Mouse (Mus musculus) midbrain, embryonic 10.5 days (tissue): Measurements from ENCODE around the gene Hsd11b2. TPM values are rescaled to one million over a fixed set of nuclear protein-coding genes. Genes with fewer than 3 reads are reported as not detected.

ENCODE experiments used
- DNase-seq: peaks from one replicate; pipeline ENCODE4 v3.0.0-alpha.2; 2017; ENCODE audit warnings: low spot score
- H3K27ac ChIP-seq: fragments of 300-500 bp; sonication (generic); replicated peaks from 2 replicates; pipeline ENCODE4 v1.5.1; 2016; ENCODE audit warnings: mild to moderate bottlenecking
- H3K27me3 ChIP-seq: fragments of 300-500 bp; sonication (generic); 2 replicates; pipeline ENCODE4 v1.6.1; 2016; ENCODE audit warnings: low read depth, mild to moderate bottlenecking; ENCODE audit not compliant: poor library complexity, severe bottlenecking
- H3K36me3 ChIP-seq: fragments of 300-500 bp; sonication (generic); 2 replicates; pipeline ENCODE4 v1.6.1; 2016; ENCODE audit warnings: mild to moderate bottlenecking, moderate library complexity
- H3K4me1 ChIP-seq: fragments of 300-500 bp; sonication (generic); 2 replicates; pipeline ENCODE4 v1.6.1; 2016
- H3K4me3 ChIP-seq: fragments of 300-500 bp; sonication (generic); 2 replicates; pipeline ENCODE4 v1.5.1; 2016; ENCODE audit warnings: mild to moderate bottlenecking, moderate library complexity
- H3K9me3 ChIP-seq: fragments of 300-500 bp; sonication (generic); replicated peaks from 2 replicates; pipeline ENCODE4 v1.6.1; 2016; ENCODE audit warnings: mild to moderate bottlenecking
- WGBS: fragments of 180-500 bp; shearing (Covaris S2); methylation state at CpG from one replicate; pipeline ENCODE4 v1.1.7; 2016; 5-methylcytosine and 5-hydroxymethylcytosine counted together
- polyA plus RNA-seq: library from polyadenylated mRNA; unstranded; fragments of >200 nt; fragmentation: Nextera tagmentation; extraction: Ambion mirVana; gene quantifications from 2 replicates; pipeline ENCODE4 v1.2.1, GENCODE M21; 2016

Gene Hsd11b2
- polyA plus RNA-seq, 1 experiment from 2014 or later, result 28.8 TPM

DNA sequence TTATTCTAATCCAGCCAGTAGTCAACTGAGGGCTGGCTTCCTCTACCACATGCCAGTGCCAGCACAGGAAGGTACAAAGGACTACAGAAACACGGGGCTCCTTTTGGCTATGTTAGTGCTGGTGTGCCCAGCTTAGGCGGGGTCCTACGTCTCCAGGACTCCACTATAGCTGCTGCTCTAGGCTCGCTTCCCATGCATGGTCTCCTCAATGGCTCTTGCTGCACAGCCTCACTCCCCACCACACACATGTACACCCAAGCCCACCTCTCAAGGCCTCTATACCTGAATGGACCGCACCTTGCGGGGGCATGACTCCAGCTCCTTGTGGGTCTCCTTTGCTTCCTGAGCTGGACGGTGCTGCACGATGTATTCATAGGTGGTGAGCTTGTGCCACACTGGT lies 42.8 kb upstream of the Hsd11b2 start:
- H3K4me1 ChIP-seq, result peaks cover 66% of the 10 kb centered on the region
- no peak overlapping the region for H3K4me3 ChIP-seq
- peaks cover 67% of the 10 kb centered on the region for H3K27me3 ChIP-seq
- DNase-seq, result no peak
- H3K9me3 ChIP-seq, result no peaks in the 10 kb centered on the region
- 94% methylated on average over 8 of the region's 8 CpGs for WGBS
- H3K27ac ChIP-seq, result peak overlapping the region; percentile 53
- peaks cover 24% of the 10 kb centered on the region for H3K36me3 ChIP-seq

DNA sequence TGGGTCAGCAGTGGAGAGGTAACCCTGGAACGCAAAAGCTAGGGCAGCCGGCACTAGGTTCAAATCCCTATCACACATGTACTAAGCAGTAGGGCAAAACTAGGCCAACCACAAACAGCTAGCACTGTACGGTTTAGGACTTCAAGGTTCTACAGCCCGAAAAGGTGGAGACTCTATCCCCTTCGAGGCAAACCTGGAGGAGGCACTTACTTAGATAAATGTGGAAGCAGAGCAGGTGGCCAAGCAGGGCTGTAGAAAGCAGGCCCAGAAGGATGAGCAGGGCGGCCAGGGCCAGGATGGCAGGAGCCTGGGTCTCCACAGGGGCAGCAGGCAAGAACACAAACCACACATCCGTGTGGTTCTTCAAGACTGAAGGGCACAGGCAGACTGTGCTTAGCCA lies 42.4 kb upstream of the Hsd11b2 start:
- Histone ChIP-seq H3K4me1 (peaks cover 66% of the 10 kb centered on the region), H3K4me3 (no peak overlapping the region), H3K9me3 (no peaks in the 10 kb centered on the region), H3K36me3 (peaks cover 24% of the 10 kb centered on the region), H3K27me3 (peaks cover 67% of the 10 kb centered on the region), H3K27ac (peak overlapping the region; percentile 53; the same call in 1 of the 2 replicates)
- DNase-seq, result no peak
- 88% methylated on average over 7 of the region's 7 CpGs for WGBS

DNA sequence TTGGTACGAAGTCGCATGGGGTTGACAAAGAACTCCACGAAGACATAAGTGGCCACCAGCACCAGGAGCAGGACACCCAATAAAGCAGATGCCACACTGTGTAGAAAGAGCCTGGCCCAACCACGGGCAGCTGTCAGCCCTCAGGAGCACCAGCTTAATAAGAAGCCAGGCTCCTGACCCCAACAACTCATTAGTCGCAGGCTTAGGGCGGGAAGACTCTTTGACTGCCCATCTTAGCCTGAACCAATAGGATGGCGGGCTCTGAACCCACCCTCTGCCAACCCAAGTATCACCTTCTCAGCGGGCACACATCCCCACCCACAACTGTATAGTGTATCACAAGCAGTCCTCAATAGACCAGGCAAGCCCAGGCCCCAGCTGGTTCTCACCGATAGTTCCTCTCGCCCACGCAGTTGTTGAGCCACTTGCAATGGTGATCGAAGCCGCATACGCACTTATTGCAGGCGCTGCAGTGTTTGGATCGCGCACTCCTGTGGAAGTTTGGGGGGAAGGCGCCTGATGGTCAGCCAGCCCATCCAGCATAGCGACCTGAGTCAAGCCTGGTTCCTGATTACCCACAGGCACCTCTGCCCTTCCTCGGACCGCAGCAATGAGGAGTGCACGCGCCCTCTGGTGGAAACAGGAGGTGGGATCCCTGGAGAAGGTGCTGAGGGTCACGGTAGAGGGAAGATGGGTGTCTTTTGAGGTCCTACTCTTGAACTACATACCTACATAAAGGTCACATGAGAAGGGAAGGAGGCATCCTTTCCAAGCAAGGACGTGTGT lies 41.7 kb upstream of the Hsd11b2 start:
- H3K36me3 ChIP-seq, result peaks cover 24% of the 10 kb centered on the region
- peaks cover 62% of the 10 kb centered on the region for H3K4me1 ChIP-seq
- no peak overlapping the region for H3K4me3 ChIP-seq
- peaks cover 62% of the 10 kb centered on the region for H3K27me3 ChIP-seq
- peak; percentile 78 for DNase-seq
- no peaks in the 10 kb centered on the region for H3K9me3 ChIP-seq
- 43% methylated on average over 25 of the region's 25 CpGs for WGBS
- peak overlapping the region; percentile 53; the same call in 1 of the 2 replicates for H3K27ac ChIP-seq

DNA sequence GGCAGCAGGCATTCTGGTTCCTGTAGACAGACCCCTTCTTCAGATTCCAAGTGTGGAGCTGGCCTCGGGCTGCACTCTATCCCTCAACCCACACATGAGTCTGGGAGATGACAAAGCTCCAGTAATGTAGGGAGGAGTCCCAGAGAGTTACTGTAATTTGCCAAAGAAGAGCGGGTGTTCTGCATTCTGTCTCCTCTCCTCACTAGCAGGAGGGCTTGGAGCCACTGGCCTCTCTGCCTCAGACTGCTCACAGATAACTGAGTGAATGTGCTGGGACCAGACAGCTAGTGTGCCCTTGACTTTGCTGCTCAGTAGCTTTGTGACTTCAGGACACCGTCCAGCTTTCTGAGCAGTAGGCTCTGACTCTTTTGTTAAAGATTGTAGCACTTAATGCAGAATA lies 40.8 kb upstream of the Hsd11b2 start:
- Histone ChIP-seq H3K27ac (no peak overlapping the region), H3K4me3 (no peak overlapping the region), H3K4me1 (peaks cover 52% of the 10 kb centered on the region), H3K27me3 (peaks cover 52% of the 10 kb centered on the region), H3K9me3 (no peaks in the 10 kb centered on the region), H3K36me3 (peaks cover 22% of the 10 kb centered on the region)
- WGBS, result 77% methylated on average over 3 of the region's 3 CpGs
- DNase-seq, result no peak

DNA sequence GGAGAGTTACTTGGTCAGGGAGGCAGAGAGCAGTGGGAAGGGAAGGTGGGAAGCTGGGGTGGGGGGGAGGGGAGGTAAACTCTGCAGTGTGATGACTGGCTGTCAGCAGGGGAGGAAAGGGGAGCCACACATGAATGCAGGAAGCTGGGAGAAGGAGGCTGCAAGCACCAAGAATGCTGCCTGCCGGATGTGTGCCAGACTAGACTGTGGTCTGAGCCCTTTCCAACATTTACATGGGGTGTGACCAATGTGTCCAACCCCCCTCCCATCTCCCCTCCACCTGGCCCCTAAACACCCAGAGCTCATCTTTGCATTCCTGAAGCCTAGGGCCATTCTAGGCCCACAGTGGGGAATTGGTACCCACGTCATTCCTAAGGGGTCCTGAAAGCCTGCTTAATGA lies 37.5 kb upstream of the Hsd11b2 start:
- peaks cover 20% of the 10 kb centered on the region for H3K27me3 ChIP-seq
- H3K4me3 ChIP-seq, result no peak overlapping the region
- H3K36me3 ChIP-seq, result peaks cover 19% of the 10 kb centered on the region
- WGBS, result 37% methylated on average over 2 of the region's 2 CpGs
- DNase-seq, result no peak
- H3K4me1 ChIP-seq, result peaks cover 43% of the 10 kb centered on the region
- no peaks in the 10 kb centered on the region for H3K9me3 ChIP-seq
- peak overlapping the region; percentile 61 for H3K27ac ChIP-seq

DNA sequence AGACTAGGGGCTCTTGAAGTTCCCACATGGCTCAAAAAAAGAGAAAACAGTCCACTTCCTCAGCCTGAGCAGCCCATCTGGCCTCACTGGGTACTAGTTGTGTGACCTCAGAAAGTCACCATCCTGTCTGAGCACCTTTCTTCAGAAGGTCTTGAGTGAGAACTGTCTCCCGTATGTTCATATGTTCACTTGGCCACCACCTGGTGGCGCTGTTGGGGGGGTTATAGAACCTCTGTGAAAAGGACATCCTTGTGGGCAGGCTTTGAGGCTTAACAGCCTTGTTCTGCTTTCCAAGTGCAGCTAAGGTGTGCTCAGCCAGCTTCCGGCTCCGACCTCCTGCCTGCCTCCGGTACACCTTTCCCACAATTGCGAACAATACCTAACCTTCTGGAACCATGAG lies 37.1 kb upstream of the Hsd11b2 start:
- no peak overlapping the region for H3K4me3 ChIP-seq
- no peaks in the 10 kb centered on the region for H3K9me3 ChIP-seq
- H3K27ac ChIP-seq, result no peak overlapping the region; the same call in 1 of the 2 replicates
- peaks cover 14% of the 10 kb centered on the region for H3K36me3 ChIP-seq
- peaks cover 15% of the 10 kb centered on the region for H3K27me3 ChIP-seq
- DNase-seq, result peak; percentile 50
- 67% methylated on average over 6 of the region's 6 CpGs for WGBS
- H3K4me1 ChIP-seq, result peaks cover 39% of the 10 kb centered on the region

DNA sequence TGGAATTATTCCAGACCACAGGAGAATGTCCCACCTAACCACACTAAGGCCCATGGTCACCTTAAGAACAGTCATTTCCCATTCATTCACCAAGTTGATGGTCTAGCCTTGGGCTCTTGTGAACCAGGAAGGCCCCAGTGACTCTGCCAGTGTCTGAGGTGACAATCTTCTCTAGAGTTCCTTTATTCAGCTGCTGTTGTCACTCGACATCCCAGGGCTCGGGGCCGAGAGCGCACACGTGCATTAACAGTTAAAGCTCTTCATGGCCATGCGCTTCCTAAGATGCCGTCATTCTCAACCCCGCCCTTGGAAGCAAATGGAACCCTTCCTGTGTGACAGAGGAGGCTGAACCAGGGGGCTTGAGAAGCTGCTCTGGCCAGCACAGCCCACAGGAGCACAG lies 36.4 kb upstream of the Hsd11b2 start:
- Histone ChIP-seq H3K4me3 (no peak overlapping the region), H3K36me3 (peaks cover 12% of the 10 kb centered on the region), H3K27ac (no peak overlapping the region), H3K27me3 (peaks cover 10% of the 10 kb centered on the region; the same call in 1 of the 2 replicates), H3K9me3 (no peaks in the 10 kb centered on the region), H3K4me1 (peaks cover 33% of the 10 kb centered on the region)
- no peak for DNase-seq
- 89% methylated on average over 8 of the region's 8 CpGs for WGBS

DNA sequence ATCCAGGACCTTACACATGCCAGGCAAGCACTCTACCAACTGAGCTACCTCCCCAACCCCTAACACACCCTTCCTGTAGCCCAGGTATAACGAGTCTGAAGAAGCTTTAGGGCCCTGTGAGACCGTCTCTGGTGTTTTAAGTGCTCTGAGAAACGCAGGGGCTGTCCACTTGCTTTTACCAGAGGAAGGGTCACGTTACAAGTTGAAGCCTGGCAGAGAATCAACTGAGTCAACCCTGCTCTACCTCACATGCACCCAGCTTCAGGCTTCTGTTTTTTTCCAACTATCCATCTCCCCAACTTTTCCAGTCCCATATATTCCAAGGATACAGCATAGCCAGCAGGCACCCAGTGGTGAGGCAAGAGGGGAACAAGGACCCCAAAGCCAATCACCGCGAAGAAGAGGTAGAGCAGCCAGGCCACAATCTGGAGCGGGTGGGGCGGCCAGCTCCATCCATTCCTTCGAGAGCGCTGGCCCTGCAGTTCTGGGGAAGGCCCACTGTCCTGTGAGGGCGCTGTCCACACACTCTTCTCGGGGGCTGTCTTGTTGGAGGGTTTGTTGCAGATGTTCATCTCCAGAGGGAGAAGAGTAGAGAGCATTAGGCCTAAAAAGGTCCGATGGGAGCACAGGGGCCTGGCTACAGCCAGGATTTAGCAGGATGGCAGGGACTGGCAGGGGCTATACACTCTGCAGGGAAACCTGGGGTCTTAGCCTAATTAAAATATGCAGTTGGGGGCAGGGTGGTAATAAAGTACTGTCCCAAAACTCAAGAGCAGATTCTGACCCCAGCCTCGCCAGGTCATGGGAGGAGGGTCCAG lies 35.1 kb upstream of the Hsd11b2 start:
- peak; percentile 66 for DNase-seq
- Histone ChIP-seq H3K4me1 (peaks cover 33% of the 10 kb centered on the region), H3K4me3 (no peak overlapping the region), H3K27me3 (peaks cover 5% of the 10 kb centered on the region; the same call in 1 of the 2 replicates), H3K27ac (peak overlapping the region; percentile 75), H3K9me3 (no peaks in the 10 kb centered on the region), H3K36me3 (peaks cover 8% of the 10 kb centered on the region; the same call in 1 of the 2 replicates)
- WGBS, result 28% methylated on average over 14 of the region's 14 CpGs

DNA sequence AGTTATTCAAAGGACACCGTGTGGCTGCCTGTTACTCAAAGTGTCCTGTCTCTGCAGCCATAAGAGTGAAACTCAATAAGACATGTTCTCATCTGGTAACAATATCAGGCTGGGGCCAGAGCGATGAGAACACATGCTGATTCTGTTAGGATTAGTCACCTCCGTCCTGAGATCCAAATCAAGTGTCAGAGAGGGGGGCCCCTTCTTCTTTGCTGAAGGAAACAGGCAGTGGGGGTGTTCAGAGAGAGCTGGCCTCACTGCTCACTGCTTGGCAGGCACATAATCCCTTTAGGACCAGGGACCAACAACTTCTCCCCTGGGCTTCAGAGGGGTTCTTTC lies 34.6 kb upstream of the Hsd11b2 start:
- H3K27ac ChIP-seq, result peak overlapping the region; percentile 75
- H3K9me3 ChIP-seq, result no peaks in the 10 kb centered on the region
- H3K36me3 ChIP-seq, result 0 out of 2 replicates have a peak, but pooled peaks cover 5% of the 10 kb centered on the region
- WGBS, result 22% methylated on average over 3 of the region's 3 CpGs
- H3K4me1 ChIP-seq, result peaks cover 33% of the 10 kb centered on the region
- no peaks in the 10 kb centered on the region for H3K27me3 ChIP-seq
- DNase-seq, result no peak
- peak overlapping the region; percentile 2; the same call in 1 of the 2 replicates for H3K4me3 ChIP-seq

DNA sequence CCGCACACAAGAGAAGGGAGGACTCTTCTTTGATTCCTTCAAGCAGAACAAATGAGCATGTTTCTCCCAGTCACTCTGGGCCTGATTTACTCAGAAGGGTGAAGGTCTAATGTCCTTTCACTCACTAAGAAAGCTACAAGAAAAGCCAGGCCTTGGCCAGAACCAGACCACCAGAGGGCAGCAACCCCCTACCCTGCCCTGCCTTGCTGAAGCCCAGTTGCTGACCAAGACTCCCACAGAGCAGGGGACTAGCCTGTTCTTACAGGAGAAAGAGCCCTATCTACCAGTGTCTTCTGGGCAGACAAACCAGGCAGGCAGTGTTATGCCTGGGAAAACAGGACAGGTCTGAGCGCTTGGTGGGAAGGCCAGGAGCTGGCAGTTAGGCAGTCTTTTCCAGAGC lies 34.2 kb upstream of the Hsd11b2 start:
- Histone ChIP-seq H3K36me3 (0 out of 2 replicates have a peak, but pooled peaks cover 5% of the 10 kb centered on the region), H3K4me1 (peaks cover 33% of the 10 kb centered on the region), H3K4me3 (peak overlapping the region; percentile 2; the same call in 1 of the 2 replicates), H3K9me3 (no peaks in the 10 kb centered on the region), H3K27me3 (no peaks in the 10 kb centered on the region), H3K27ac (peak overlapping the region; percentile 75; the same call in 1 of the 2 replicates)
- WGBS, result 19% methylated on average over 2 of the region's 2 CpGs
- peak; percentile 83 for DNase-seq

DNA sequence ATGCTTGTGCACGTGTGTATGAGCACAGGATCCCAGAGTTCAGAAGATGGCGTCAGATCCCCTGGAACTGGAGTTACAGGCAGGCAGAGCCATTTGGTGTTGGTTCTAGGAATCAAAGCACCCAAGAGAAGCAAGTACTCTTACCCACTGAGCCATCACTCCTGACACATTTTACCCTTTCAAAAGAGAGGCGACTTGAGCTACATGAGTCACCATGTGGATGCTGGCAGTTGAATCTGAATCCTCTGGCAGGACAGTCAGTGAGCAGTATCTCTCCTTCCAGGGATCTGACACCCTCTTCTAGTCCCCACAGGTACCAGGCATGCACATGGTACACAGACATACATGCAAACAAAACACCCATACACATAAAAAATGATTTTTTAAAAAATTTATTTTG lies 30.5 kb upstream of the Hsd11b2 start:
- Histone ChIP-seq H3K4me3 (no peak overlapping the region), H3K27ac (no peak overlapping the region), H3K27me3 (no peaks in the 10 kb centered on the region), H3K36me3 (0 out of 2 replicates have a peak, but pooled peaks cover 5% of the 10 kb centered on the region), H3K4me1 (peaks cover 22% of the 10 kb centered on the region), H3K9me3 (no peaks in the 10 kb centered on the region)
- no peak for DNase-seq
- 73% methylated on average over 3 of the region's 3 CpGs for WGBS

DNA sequence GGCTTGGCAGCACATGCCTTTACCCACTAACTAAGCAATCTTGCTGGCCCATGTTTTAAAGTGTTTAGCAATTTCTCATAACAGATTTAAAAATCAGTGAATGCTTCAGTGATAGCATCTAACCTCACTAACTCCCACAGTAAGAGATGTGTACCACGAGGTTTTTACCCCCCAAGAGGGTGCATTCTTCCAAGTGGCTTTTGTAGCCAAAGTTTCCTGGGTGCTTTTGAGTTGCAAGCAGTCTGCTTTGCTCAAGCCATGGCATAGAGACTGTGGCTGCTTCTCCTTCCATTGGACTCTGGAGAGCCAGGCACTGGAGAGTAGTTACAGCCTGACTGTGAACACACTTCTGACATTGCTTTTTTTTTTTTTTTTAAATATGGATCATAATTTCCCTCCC lies 29.3 kb upstream of the Hsd11b2 start:
- no peak overlapping the region for H3K4me3 ChIP-seq
- 49% methylated on average over 1 of the region's 1 CpGs for WGBS
- H3K36me3 ChIP-seq, result 0 out of 2 replicates have a peak, but pooled peaks cover 5% of the 10 kb centered on the region
- H3K9me3 ChIP-seq, result no peaks in the 10 kb centered on the region
- no peak for DNase-seq
- H3K27me3 ChIP-seq, result no peaks in the 10 kb centered on the region
- H3K27ac ChIP-seq, result no peak overlapping the region
- H3K4me1 ChIP-seq, result peaks cover 10% of the 10 kb centered on the region

DNA sequence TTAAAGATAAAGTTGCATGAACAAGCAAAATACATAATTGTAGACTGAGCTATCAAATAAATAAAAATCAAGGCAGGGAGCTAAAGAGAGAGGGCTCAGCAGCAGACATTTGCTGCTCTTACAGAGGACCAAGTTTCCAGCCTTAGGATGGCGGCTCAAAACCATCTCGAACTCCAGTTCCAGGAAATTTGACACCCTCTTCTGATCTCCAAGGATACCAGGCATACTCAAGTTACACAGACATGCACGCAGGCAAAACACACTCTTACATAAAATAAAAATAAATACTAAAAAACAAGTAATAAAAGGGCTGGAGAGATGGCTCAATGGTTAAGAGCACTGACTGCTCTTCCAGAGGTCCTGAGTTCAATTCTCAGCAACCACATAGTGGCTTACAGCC lies 25.1 kb upstream of the Hsd11b2 start:
- Histone ChIP-seq H3K27ac (no peak overlapping the region), H3K4me3 (no peak overlapping the region), H3K9me3 (no peaks in the 10 kb centered on the region), H3K4me1 (peaks cover 30% of the 10 kb centered on the region), H3K36me3 (no peaks in the 10 kb centered on the region), H3K27me3 (no peaks in the 10 kb centered on the region)
- 60% methylated on average over 3 of the region's 3 CpGs for WGBS
- no peak for DNase-seq
